Mouse (Mus musculus): Measurements from ENCODE around the gene Immp1l. TPM values are rescaled to one million over a fixed set of nuclear protein-coding genes. Genes with fewer than 3 reads are reported as not detected.

Gene Immp1l
- polyA plus RNA-seq, 1 experiment from 2014 or later: 138 TPM

DNA sequence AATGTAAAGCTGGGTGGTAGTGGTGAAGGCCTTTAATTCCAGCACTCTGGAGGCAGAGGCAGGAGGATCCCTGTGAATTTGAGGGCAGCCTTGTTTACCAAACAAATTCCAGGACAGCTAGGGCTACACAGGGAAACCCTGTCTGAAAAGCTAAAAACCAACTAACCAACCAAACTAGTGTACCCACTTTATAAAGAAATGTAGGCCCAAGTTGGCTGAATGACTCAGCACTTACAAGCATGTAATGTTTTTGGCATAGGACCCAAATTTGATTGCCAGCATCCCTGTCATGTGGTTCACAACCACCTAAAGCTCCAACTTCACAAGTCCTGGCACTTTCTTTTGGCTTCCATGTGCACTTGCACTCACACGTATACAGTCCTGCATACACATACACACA lies 12.2 kb downstream of the Immp1l start:
- H3K9ac ChIP-seq (ENCODE audit: low read depth, low read length): no peak overlapping the region
- ATAC-seq (ENCODE audit: low read depth) (no peak), DNase-seq (ENCODE audit: low spot score) (peak; percentile 7)
- no peaks in the 10 kb centered on the region for H3K4me1 ChIP-seq (ENCODE audit: control insufficient read depth, insufficient read depth, low read length)
- H3K27ac ChIP-seq (replicated peaks; ENCODE audit: low read depth, low read length): no peak overlapping the region
- H3K27me3 ChIP-seq (replicated peaks; ENCODE audit: control insufficient read depth, insufficient read depth, low read length): no peaks in the 10 kb centered on the region
- no peak overlapping the region for H3K4me2 ChIP-seq (ENCODE audit: low read depth, low read length)
- H3K9me3 ChIP-seq (ENCODE audit: control insufficient read depth, low read length): no peaks in the 10 kb centered on the region
- WGBS: 92% methylated on average over 1 of the region's 1 CpGs
- no peaks in the 10 kb centered on the region for H3K36me3 ChIP-seq (ENCODE audit: control insufficient read depth, insufficient read depth, low read length)
- no peak overlapping the region for H3K4me3 ChIP-seq (ENCODE audit: low read depth, low read length)

DNA sequence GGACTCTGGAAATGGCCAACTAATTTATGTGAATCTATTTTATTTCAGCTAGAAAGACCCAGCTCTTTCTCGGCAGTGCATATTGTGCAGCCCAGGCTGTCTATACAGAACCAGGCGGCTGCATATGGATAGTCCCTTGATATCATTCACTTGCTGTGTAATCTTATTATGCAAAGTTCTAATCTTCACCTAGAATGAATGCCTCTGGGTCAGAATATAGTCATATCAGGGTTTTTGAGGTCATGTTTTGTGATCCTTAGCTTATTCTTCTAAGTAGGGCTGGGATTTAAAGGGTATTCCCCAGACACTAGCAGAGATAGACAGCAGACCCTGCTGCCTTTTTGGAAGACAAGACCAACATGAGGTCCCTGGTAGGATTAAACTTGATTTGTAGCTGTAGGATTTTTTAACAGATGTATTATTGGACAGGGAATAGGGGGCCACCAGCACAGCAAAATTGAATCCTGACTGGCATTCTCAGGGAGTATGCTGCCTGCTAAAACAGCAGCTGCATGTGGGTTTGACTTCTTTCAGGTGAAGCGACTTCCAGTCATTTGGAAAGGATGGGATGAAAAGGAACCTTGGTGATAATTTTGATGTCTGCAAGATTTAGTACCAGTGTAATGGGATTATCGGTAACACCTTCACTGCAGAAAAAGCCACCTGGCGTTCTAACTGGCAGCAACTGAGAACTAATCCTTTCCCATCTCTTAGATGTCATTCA lies 13.3 kb downstream of the Immp1l start:
- H3K27me3 ChIP-seq (replicated peaks; ENCODE audit: control insufficient read depth, insufficient read depth, low read length): no peaks in the 10 kb centered on the region
- H3K36me3 ChIP-seq (ENCODE audit: control insufficient read depth, insufficient read depth, low read length): no peaks in the 10 kb centered on the region
- DNase-seq (ENCODE audit: low spot score) (no peak), ATAC-seq (ENCODE audit: low read depth) (no peak)
- WGBS: 78% methylated on average over 5 of the region's 5 CpGs
- H3K9me3 ChIP-seq (ENCODE audit: control insufficient read depth, low read length): no peaks in the 10 kb centered on the region
- no peak overlapping the region for H3K4me3 ChIP-seq (ENCODE audit: low read depth, low read length)
- H3K4me1 ChIP-seq (ENCODE audit: control insufficient read depth, insufficient read depth, low read length): no peaks in the 10 kb centered on the region
- no peak overlapping the region for H3K27ac ChIP-seq (replicated peaks; ENCODE audit: low read depth, low read length)
- H3K9ac ChIP-seq (ENCODE audit: low read depth, low read length): no peak overlapping the region
- H3K4me2 ChIP-seq (ENCODE audit: low read depth, low read length): no peak overlapping the region

DNA sequence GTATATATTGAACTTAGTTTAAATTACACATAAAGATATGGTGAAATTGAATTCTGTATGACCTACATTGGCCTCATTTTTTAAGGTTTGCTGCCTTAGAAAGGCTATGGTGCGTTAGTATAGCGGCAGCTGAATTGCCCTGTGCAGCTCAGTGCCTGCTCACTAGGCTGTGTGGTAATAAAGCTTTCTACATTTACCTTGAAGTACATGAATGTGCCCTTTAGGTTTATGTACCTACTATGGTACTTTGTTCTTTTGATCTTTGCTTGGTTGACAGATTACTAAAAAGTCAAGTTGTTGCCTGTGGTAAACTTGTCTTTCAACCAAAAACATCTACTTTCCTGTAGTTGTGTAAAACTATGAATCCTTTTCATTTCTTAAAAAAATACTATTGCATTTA lies 45.7 kb downstream of the Immp1l start:
- 94% methylated on average over 2 of the region's 2 CpGs for WGBS
- no peak overlapping the region for H3K9ac ChIP-seq (ENCODE audit: low read depth, low read length)
- DNase-seq (ENCODE audit: low spot score) (no peak), ATAC-seq (ENCODE audit: low read depth) (no peak)
- no peak overlapping the region for H3K4me2 ChIP-seq (ENCODE audit: low read depth, low read length)
- H3K4me3 ChIP-seq (ENCODE audit: low read depth, low read length): no peak overlapping the region
- H3K9me3 ChIP-seq (ENCODE audit: control insufficient read depth, low read length): no peaks in the 10 kb centered on the region
- no peaks in the 10 kb centered on the region for H3K4me1 ChIP-seq (ENCODE audit: control insufficient read depth, insufficient read depth, low read length)
- no peaks in the 10 kb centered on the region for H3K27me3 ChIP-seq (replicated peaks; ENCODE audit: control insufficient read depth, insufficient read depth, low read length)
- no peaks in the 10 kb centered on the region for H3K36me3 ChIP-seq (ENCODE audit: control insufficient read depth, insufficient read depth, low read length)
- H3K27ac ChIP-seq (replicated peaks; ENCODE audit: low read depth, low read length): no peak overlapping the region

DNA sequence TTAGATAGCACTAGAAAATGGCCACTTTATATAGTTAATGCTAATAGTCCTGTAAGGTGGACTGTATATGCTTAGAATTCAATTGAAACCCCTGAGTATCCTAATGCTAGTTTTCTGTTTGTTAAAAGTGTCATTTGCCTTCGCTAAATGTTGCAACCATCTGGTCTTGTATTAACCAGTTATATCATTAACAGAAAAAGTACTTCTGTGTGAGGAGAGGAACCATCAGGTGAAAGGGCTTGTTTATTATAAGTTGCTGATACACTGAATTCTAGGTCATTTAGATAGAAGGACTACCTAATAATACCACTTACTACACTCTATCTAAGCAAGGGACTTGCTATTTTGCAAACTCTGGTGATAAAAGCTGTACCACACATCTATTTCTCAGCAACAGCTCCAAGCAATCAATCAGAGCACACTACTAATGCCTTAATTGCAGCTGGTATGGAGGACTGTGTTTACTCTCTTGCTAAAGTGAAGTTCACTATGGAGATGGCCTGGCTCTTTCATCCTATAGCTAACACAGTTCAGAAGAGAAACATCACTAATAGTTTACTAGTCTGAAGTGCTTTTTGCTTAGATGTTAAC lies 47.0 kb downstream of the Immp1l start:
- Histone ChIP-seq H3K4me1 (ENCODE audit: control insufficient read depth, insufficient read depth, low read length) (no peaks in the 10 kb centered on the region), H3K27ac (replicated peaks; ENCODE audit: low read depth, low read length) (no peak overlapping the region), H3K36me3 (ENCODE audit: control insufficient read depth, insufficient read depth, low read length) (no peaks in the 10 kb centered on the region), H3K9me3 (ENCODE audit: control insufficient read depth, low read length) (no peaks in the 10 kb centered on the region), H3K9ac (ENCODE audit: low read depth, low read length) (no peak overlapping the region), H3K4me2 (ENCODE audit: low read depth, low read length) (no peak overlapping the region), H3K27me3 (replicated peaks; ENCODE audit: control insufficient read depth, insufficient read depth, low read length) (no peaks in the 10 kb centered on the region), H3K4me3 (ENCODE audit: low read depth, low read length) (no peak overlapping the region)
- ATAC-seq (ENCODE audit: low read depth) (no peak), DNase-seq (ENCODE audit: low spot score) (no peak)
- 91% methylated on average over 1 of the region's 1 CpGs for WGBS

DNA sequence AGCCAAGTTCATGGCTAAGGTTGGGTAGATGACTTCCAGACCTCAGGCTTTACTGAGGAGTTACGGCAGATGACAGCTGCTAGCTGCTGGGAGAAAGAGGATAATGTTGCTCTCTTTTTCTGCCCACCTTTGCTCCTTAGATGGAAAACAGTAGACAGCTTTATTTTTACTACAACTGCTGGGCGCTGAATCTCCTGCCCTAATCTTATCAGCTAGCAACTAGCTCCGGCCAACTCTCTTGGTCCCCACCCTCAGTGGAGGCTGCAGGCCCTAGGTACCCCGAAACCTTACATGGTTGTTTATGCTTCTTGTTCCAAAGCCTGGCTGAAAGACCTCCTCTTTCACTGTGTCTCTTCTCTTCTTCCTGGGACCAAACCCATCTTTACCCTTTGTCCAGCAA lies 49.4 kb downstream of the Immp1l start:
- no peaks in the 10 kb centered on the region for H3K4me1 ChIP-seq (ENCODE audit: control insufficient read depth, insufficient read depth, low read length)
- DNase-seq (ENCODE audit: low spot score) (no peak), ATAC-seq (ENCODE audit: low read depth) (no peak)
- H3K4me2 ChIP-seq (ENCODE audit: low read depth, low read length): no peak overlapping the region
- H3K9ac ChIP-seq (ENCODE audit: low read depth, low read length): no peak overlapping the region
- 72% methylated on average over 4 of the region's 4 CpGs for WGBS
- H3K36me3 ChIP-seq (ENCODE audit: control insufficient read depth, insufficient read depth, low read length): no peaks in the 10 kb centered on the region
- H3K9me3 ChIP-seq (ENCODE audit: control insufficient read depth, low read length): no peaks in the 10 kb centered on the region
- H3K27me3 ChIP-seq (replicated peaks; ENCODE audit: control insufficient read depth, insufficient read depth, low read length): no peaks in the 10 kb centered on the region
- no peak overlapping the region for H3K27ac ChIP-seq (replicated peaks; ENCODE audit: low read depth, low read length)
- no peak overlapping the region for H3K4me3 ChIP-seq (ENCODE audit: low read depth, low read length)

DNA sequence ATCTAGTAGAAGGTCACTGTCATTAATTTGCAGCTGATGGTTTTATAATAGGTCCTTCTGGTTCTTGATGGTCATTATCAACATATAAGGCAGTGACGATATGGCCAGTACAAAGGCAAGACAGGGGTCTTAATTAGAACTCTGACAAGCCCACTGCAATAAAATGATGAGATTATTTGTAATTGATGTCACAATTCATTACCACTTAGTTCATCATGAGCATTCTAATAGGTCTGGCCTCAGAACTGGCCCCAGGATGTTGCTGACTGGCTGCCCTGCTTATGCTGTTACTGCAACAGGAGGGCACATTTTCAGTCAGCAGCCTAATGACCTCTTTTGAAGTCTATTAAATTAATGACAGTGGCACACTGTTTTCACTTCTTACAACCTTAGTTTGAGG lies 59.0 kb downstream of the Immp1l start:
- ATAC-seq (ENCODE audit: low read depth) (peak; percentile 60; the same call in 1 of the 2 replicates), DNase-seq (ENCODE audit: low spot score) (peak; percentile 50)
- Histone ChIP-seq H3K4me2 (ENCODE audit: low read depth, low read length) (no peak overlapping the region), H3K4me1 (ENCODE audit: control insufficient read depth, insufficient read depth, low read length) (no peaks in the 10 kb centered on the region), H3K36me3 (ENCODE audit: control insufficient read depth, insufficient read depth, low read length) (peaks cover 25% of the 10 kb centered on the region), H3K27me3 (replicated peaks; ENCODE audit: control insufficient read depth, insufficient read depth, low read length) (no peaks in the 10 kb centered on the region), H3K9ac (ENCODE audit: low read depth, low read length) (no peak overlapping the region), H3K9me3 (ENCODE audit: control insufficient read depth, low read length) (no peaks in the 10 kb centered on the region), H3K27ac (replicated peaks; ENCODE audit: low read depth, low read length) (no peak overlapping the region), H3K4me3 (ENCODE audit: low read depth, low read length) (no peak overlapping the region)
- WGBS: 90% methylated on average over 1 of the region's 1 CpGs

DNA sequence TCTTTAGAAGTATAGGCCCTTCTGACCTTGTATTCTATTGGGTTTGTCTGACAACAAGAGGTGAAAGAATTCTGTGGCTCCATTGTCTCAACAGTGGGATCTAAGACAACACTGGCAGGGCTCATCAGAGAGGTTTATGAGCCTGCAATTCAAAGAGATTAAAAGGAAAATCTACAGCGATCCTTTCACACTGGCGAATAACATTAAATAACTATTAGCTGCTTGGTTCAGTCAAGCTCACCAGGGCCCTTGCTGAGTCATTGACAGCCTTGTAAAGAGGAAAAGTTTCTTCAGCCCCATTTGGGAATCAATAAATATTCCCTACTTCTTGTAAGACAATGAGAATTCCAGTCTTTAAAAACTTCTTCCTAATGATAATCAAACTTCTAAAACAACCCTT lies 69.5 kb downstream of the Immp1l start:
- 31% methylated on average over 2 of the region's 2 CpGs for WGBS
- Histone ChIP-seq H3K4me3 (ENCODE audit: low read depth, low read length) (no peak overlapping the region), H3K27me3 (replicated peaks; ENCODE audit: control insufficient read depth, insufficient read depth, low read length) (no peaks in the 10 kb centered on the region), H3K4me1 (ENCODE audit: control insufficient read depth, insufficient read depth, low read length) (no peaks in the 10 kb centered on the region), H3K9ac (ENCODE audit: low read depth, low read length) (no peak overlapping the region), H3K36me3 (ENCODE audit: control insufficient read depth, insufficient read depth, low read length) (peaks cover 15% of the 10 kb centered on the region), H3K9me3 (ENCODE audit: control insufficient read depth, low read length) (no peaks in the 10 kb centered on the region), H3K27ac (replicated peaks; ENCODE audit: low read depth, low read length) (no peak overlapping the region), H3K4me2 (ENCODE audit: low read depth, low read length) (no peak overlapping the region)
- DNase-seq (ENCODE audit: low spot score) (no peak), ATAC-seq (ENCODE audit: low read depth) (no peak)

DNA sequence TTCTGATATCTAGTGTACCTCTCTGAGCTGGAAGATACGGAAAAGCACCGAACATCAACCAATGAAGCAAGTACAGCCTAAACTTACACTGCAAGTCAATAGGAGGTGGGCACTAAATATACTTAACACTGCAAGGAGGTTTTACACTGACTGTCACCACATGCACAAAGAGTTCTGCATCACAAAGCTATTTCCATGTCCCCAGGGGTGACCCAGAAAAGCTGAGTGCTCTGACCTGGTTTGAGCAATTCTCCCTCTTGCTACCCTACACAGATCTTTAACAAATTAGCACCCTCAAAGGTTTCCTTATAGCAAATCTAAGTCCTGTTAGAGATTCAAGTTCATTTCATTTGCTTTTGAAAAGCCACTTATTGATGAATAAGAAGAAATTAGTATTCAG lies 73.6 kb downstream of the Immp1l start:
- H3K9me3 ChIP-seq (ENCODE audit: control insufficient read depth, low read length): no peaks in the 10 kb centered on the region
- DNase-seq (ENCODE audit: low spot score) (no peak), ATAC-seq (ENCODE audit: low read depth) (no peak)
- peaks cover 4% of the 10 kb centered on the region; the same call in 1 of the 2 replicates for H3K36me3 ChIP-seq (ENCODE audit: control insufficient read depth, insufficient read depth, low read length)
- no peak overlapping the region for H3K4me2 ChIP-seq (ENCODE audit: low read depth, low read length)
- WGBS: 91% methylated on average over 2 of the region's 2 CpGs
- no peaks in the 10 kb centered on the region for H3K27me3 ChIP-seq (replicated peaks; ENCODE audit: control insufficient read depth, insufficient read depth, low read length)
- H3K27ac ChIP-seq (replicated peaks; ENCODE audit: low read depth, low read length): no peak overlapping the region
- no peak overlapping the region for H3K4me3 ChIP-seq (ENCODE audit: low read depth, low read length)
- H3K9ac ChIP-seq (ENCODE audit: low read depth, low read length): no peak overlapping the region
- no peaks in the 10 kb centered on the region for H3K4me1 ChIP-seq (ENCODE audit: control insufficient read depth, insufficient read depth, low read length)

DNA sequence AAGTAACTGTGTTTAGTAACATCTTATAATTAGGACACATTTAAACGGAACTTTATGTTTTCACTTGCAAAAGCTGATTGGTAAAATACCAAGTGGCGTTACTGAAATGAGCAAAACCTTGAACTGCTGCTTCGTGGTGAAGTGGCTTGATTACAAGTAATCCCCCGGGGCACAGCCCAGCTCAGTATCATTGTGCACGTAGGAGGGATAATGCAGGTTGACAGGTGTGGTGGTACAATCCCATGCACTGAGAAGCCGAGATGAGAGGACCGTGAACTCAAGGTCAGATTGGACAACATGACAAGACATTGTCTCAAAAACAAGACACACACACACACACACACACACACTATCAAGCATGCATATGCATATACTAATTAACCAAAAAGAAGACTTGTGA lies 80.8 kb downstream of the Immp1l start:
- no peaks in the 10 kb centered on the region for H3K9me3 ChIP-seq (ENCODE audit: control insufficient read depth, low read length)
- H3K4me2 ChIP-seq (ENCODE audit: low read depth, low read length): no peak overlapping the region
- no peaks in the 10 kb centered on the region for H3K27me3 ChIP-seq (replicated peaks; ENCODE audit: control insufficient read depth, insufficient read depth, low read length)
- no peak overlapping the region for H3K27ac ChIP-seq (replicated peaks; ENCODE audit: low read depth, low read length)
- H3K4me3 ChIP-seq (ENCODE audit: low read depth, low read length): no peak overlapping the region
- peak; percentile 29 for DNase-seq (ENCODE audit: low spot score)
- H3K36me3 ChIP-seq (ENCODE audit: control insufficient read depth, insufficient read depth, low read length): no peaks in the 10 kb centered on the region
- 51% methylated on average over 7 of the region's 7 CpGs for WGBS
- H3K4me1 ChIP-seq (ENCODE audit: control insufficient read depth, insufficient read depth, low read length): no peaks in the 10 kb centered on the region
- H3K9ac ChIP-seq (ENCODE audit: low read depth, low read length): no peak overlapping the region
- peak; percentile 57; the same call in 1 of the 2 replicates for ATAC-seq (ENCODE audit: low read depth)
